In genomic region chr16:50324746-50325145, GRCm38 (mm10) we compare ENCODE assay signal across 32 mouse cellular contexts.
"Had no signal": no experiment of that assay in that cellular context is flagged by ENCODE, and none has a peak within 500 bp of the region (broad histone marks: within the 10 kb centered on the region; RNA-seq: fewer than 3 reads in every experiment).

No protein-coding gene starts in this region.

- H3K4me1 ChIP-seq: heart, embryonic 10.5 days; heart, embryonic 12.5 days; heart, embryonic 13.5 days; heart, embryonic 15.5 days; hindbrain, embryonic 10.5 days; hindbrain, embryonic 12.5 days; hindbrain, embryonic 13.5 days; hindbrain, embryonic 15.5 days; intestine, embryonic 15.5 days; kidney, embryonic 15.5 days had no signal

- H3K4me3 ChIP-seq: heart, embryonic 10.5 days; heart, embryonic 12.5 days; heart, embryonic 13.5 days; heart, embryonic 15.5 days; hindbrain, embryonic 10.5 days; hindbrain, embryonic 12.5 days; hindbrain, embryonic 13.5 days; hindbrain, embryonic 15.5 days; intestine, embryonic 15.5 days; kidney, embryonic 15.5 days; layer of hippocampus, adult 2 months; left cerebral cortex, adult 2 months had no signal

- H3K9ac ChIP-seq: heart, embryonic 12.5 days; heart, embryonic 13.5 days; heart, embryonic 15.5 days; hindbrain, embryonic 12.5 days; hindbrain, embryonic 13.5 days; hindbrain, embryonic 14.5 days; hindbrain, embryonic 15.5 days; intestine, embryonic 15.5 days; kidney, embryonic 15.5 days had no signal

- H3K27me3 ChIP-seq: heart, embryonic 12.5 days; heart, embryonic 13.5 days; heart, embryonic 15.5 days; hindbrain, embryonic 12.5 days; hindbrain, embryonic 13.5 days; hindbrain, embryonic 15.5 days; intestine, embryonic 15.5 days; kidney, embryonic 15.5 days had no signal

- H3K4me2 ChIP-seq: heart, embryonic 11.5 days; heart, embryonic 12.5 days; heart, embryonic 13.5 days; heart, embryonic 15.5 days; hindbrain, embryonic 12.5 days; hindbrain, embryonic 13.5 days; hindbrain, embryonic 14.5 days; hindbrain, embryonic 15.5 days; intestine, embryonic 15.5 days; kidney, embryonic 15.5 days had no signal

- DNase-seq: heart, postnatal 10 days; heart, postnatal 14 days; heart, postnatal 36 days; heart, postnatal 4 days; kidney, adult 11 months; kidney, adult 18-20 months; kidney, adult 2 months; kidney, adult 8-10 months; kidney, adult 9 months; kidney, postnatal 10 days; kidney, postnatal 14 days; kidney, postnatal 25 days; kidney, postnatal 36 days; kidney, postnatal 4 days; layer of hippocampus, adult 9-11 months; layer of hippocampus, postnatal 36 days had no signal

- H3K27ac ChIP-seq: heart, embryonic 10.5 days; heart, embryonic 13.5 days; heart, embryonic 15.5 days; hindbrain, embryonic 10.5 days; hindbrain, embryonic 12.5 days; hindbrain, embryonic 13.5 days; hindbrain, embryonic 14.5 days; hindbrain, embryonic 15.5 days; hindbrain, postnatal 0 days; intestine, embryonic 15.5 days; kidney, embryonic 15.5 days; kidney, postnatal 0 days; layer of hippocampus, adult 2 months; left cerebral cortex, adult 2 months had no signal

- H3K9me3 ChIP-seq: heart, embryonic 10.5 days; heart, embryonic 12.5 days; heart, embryonic 13.5 days; heart, embryonic 15.5 days; hindbrain, embryonic 10.5 days; hindbrain, embryonic 12.5 days; hindbrain, embryonic 13.5 days; hindbrain, embryonic 15.5 days; intestine, embryonic 15.5 days; kidney, embryonic 15.5 days had no signal

- H3K36me3 ChIP-seq: heart, embryonic 10.5 days; heart, embryonic 12.5 days; heart, embryonic 13.5 days; heart, embryonic 15.5 days; hindbrain, embryonic 12.5 days; hindbrain, embryonic 13.5 days; hindbrain, embryonic 15.5 days; intestine, embryonic 15.5 days; kidney, embryonic 15.5 days had no signal
